Mouse (Mus musculus) limb, embryonic 12.5 days (tissue): ENCODE measurements around the gene Ggt5. TPM values are rescaled to one million over a fixed set of nuclear protein-coding genes. Genes with fewer than 3 reads are reported as not detected.

ENCODE experiments used
- ATAC-seq: fragments of 200-750 bp; cut with Nextera tagmentation; 2 replicates; pipeline ENCODE4 v1.8.0; 2017; ENCODE audit warnings: low read depth, moderate TSS enrichment; ENCODE audit not compliant: insufficient number of reproducible peaks, insufficient read depth, low FRiP score, low TSS enrichment
- H3K27ac ChIP-seq: fragments of 300-500 bp; sonication (generic); 2 replicates; pipeline ENCODE4 v1.5.1; 2016; ENCODE audit warnings: mild to moderate bottlenecking, moderate library complexity
- H3K27me3 ChIP-seq: fragments of 300-500 bp; sonication (generic); 2 replicates; pipeline ENCODE4 v1.6.1; 2016; ENCODE audit warnings: mild to moderate bottlenecking, moderate library complexity
- H3K36me3 ChIP-seq: fragments of 300-500 bp; sonication (generic); 2 replicates; pipeline ENCODE4 v1.6.1; 2016; ENCODE audit warnings: mild to moderate bottlenecking, moderate library complexity
- H3K4me1 ChIP-seq: fragments of 300-500 bp; sonication (generic); replicated peaks from 2 replicates; pipeline ENCODE4 v1.6.1; 2016
- H3K4me2 ChIP-seq: fragments of 300-500 bp; sonication (generic); 2 replicates; pipeline ENCODE4 v1.6.1; 2016; ENCODE audit warnings: mild to moderate bottlenecking, moderate library complexity
- H3K4me3 ChIP-seq: fragments of 300-500 bp; sonication (generic); replicated peaks from 2 replicates; pipeline ENCODE4 v1.5.1; 2016; ENCODE audit warnings: mild to moderate bottlenecking
- H3K9ac ChIP-seq: fragments of 300-500 bp; sonication (generic); replicated peaks from 2 replicates; pipeline ENCODE4 v1.6.1; 2016; ENCODE audit warnings: mild to moderate bottlenecking, moderate library complexity
- H3K9me3 ChIP-seq: fragments of 300-500 bp; sonication (generic); 2 replicates; pipeline ENCODE4 v1.6.1; 2016; ENCODE audit warnings: mild to moderate bottlenecking, moderate library complexity
- WGBS: fragments of 180-500 bp; shearing (Covaris S2); methylation state at CpG from one replicate; pipeline ENCODE4 v1.1.7; 2016; 5-methylcytosine and 5-hydroxymethylcytosine counted together
- polyA plus RNA-seq: library from polyadenylated mRNA; unstranded; fragments of >200 nt; fragmentation: Nextera tagmentation; extraction: Ambion mirVana; gene quantifications from 2 replicates; pipeline ENCODE4 v1.2.1, GENCODE M21; 2016

The Ggt5 gene
- polyA plus RNA-seq, 1 experiment from 2014 or later, result 1.1 TPM

DNA sequence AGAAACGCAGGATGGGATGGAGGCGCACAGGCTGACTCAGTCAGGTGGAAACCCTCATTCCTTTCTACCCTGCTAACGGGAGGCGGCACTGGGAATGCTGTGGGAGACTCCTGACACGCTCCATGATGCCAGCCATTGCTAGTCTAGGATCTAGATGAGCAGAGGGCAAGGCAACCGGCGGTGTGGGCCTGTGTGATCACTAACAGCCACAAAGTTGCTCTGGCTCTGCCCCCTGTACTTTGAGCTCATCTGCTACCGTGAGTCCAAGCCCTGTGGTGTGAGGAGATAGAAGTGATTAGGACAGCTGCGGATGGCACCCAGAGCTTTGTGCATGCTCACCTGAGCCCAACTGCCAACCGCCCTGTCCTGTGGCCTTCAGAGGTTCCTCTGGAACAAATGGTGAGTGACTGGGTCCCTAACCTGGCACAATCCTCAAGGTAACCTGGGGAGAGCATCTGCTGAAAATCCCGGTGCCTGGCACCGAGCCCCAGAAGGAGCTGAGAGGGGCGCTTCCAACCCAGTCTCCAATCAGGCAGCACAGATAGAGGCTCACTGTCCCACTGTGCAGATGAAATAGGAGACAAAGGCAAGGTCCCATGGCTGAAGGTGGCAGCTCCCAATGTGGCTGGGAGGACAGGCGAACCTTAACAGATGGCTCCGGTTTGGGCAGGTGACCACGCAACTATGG, 62.4 kb downstream of the Ggt5 start:
- peaks cover 99% of the 10 kb centered on the region for H3K36me3 ChIP-seq
- H3K4me2 ChIP-seq, result no peak overlapping the region
- WGBS, result 96% methylated on average over 16 of the region's 16 CpGs
- no peaks in the 10 kb centered on the region for H3K27me3 ChIP-seq
- no peaks in the 10 kb centered on the region for H3K9me3 ChIP-seq
- H3K9ac ChIP-seq, result no peak overlapping the region
- no peaks in the 10 kb centered on the region for H3K4me1 ChIP-seq
- no peak for ATAC-seq
- no peak overlapping the region for H3K4me3 ChIP-seq
- no peak overlapping the region for H3K27ac ChIP-seq

DNA sequence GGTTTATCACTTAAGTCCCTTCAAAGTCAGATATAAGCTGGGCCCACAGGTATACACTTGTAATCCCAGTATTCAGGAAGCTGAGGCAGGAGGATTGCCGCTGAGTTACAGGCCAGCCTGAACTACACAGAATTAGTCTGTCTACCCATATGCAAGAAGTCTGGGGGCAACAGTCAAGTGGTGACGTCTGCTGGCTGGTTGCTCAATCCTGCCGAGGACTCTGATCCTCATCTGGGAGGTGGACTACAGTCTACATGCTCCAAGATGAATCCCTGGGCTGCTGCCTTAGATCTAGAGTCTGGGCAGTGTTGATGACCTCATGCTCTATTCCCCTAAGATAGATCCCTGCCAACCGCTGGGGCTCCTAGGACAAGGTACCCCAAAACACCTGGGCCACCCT, 64.9 kb downstream of the Ggt5 start:
- ATAC-seq, result no peak
- Histone ChIP-seq H3K27ac (no peak overlapping the region), H3K27me3 (no peaks in the 10 kb centered on the region), H3K4me1 (no peaks in the 10 kb centered on the region), H3K9me3 (no peaks in the 10 kb centered on the region), H3K4me2 (no peak overlapping the region), H3K36me3 (peaks cover 99% of the 10 kb centered on the region), H3K9ac (no peak overlapping the region), H3K4me3 (no peak overlapping the region)
- 89% methylated on average over 4 of the region's 4 CpGs for WGBS

DNA sequence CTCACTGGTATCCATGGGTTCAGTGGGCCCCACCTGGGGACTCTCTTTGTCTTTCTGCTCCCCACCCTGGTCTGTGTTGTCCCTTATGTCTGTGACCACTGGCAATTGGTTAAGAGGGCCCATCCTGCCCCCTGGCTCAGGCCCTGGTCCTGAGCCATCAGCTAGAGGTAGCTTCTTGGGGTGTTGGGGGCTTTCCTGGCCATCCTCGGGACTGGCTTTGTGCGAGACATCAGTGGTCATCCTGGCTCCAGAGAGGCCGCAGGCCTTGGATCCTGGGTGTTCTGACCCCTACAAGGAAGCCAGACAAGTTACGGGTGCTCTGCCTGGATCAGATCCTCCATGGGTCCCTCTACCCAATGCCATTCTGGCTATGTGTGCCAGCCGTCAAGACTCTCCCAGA, 68.0 kb downstream of the Ggt5 start:
- Histone ChIP-seq H3K36me3 (peaks cover 90% of the 10 kb centered on the region), H3K4me3 (no peak overlapping the region), H3K27me3 (no peaks in the 10 kb centered on the region), H3K4me1 (no peaks in the 10 kb centered on the region), H3K9me3 (no peaks in the 10 kb centered on the region), H3K9ac (no peak overlapping the region), H3K4me2 (no peak overlapping the region), H3K27ac (no peak overlapping the region)
- ATAC-seq, result no peak
- WGBS, result 90% methylated on average over 5 of the region's 5 CpGs

DNA sequence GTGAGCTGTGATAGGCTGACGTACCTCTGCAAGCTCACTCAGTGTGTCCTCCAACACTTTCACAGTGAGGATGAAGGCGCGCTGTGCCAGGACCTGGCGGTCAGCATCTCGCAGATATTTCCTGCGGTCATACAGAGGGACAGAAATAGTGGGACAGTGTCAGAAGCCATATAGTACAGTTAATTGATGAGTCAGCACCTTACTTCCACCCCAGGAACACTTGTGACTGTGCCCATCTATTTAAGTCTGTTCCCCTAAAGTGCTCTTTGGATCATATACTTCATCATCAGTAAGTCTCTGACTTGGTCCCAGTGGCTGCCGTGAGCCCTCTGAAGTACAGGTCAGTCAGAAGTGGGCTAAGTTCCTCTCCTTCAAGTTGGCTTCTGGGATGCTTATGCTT, 68.6 kb downstream of the Ggt5 start:
- no peak for ATAC-seq
- no peak overlapping the region for H3K9ac ChIP-seq
- H3K4me3 ChIP-seq, result no peak overlapping the region
- H3K4me1 ChIP-seq, result no peaks in the 10 kb centered on the region
- H3K9me3 ChIP-seq, result no peaks in the 10 kb centered on the region
- no peak overlapping the region for H3K27ac ChIP-seq
- peaks cover 90% of the 10 kb centered on the region for H3K36me3 ChIP-seq
- WGBS, result over 99% methylated on average over 7 of the region's 7 CpGs
- no peaks in the 10 kb centered on the region for H3K27me3 ChIP-seq
- no peak overlapping the region for H3K4me2 ChIP-seq

DNA sequence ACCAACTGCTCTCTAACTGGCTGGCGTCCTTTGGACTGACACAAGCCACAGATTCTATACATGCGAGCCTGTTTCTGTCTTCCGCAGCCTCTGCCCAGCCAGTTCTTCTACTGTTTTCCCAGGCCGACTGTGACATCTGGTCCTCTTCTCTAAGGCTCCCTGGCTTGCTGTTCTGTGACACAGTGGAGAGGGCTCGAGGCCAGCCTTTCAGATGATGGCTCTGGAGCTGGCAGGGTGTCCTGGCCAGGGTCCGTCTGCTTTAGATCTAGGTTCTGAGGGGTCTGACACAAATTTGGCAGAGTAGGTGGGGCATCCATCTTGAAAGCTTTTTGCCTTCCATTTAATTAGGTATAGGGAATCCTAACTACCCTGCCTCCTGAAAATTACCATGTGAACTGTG, 72.2 kb downstream of the Ggt5 start:
- Histone ChIP-seq H3K4me3 (no peak overlapping the region), H3K27ac (no peak overlapping the region), H3K36me3 (peaks cover 74% of the 10 kb centered on the region), H3K9ac (no peak overlapping the region), H3K9me3 (no peaks in the 10 kb centered on the region), H3K4me1 (peaks cover 3% of the 10 kb centered on the region), H3K4me2 (no peak overlapping the region), H3K27me3 (peaks cover 1% of the 10 kb centered on the region; the same call in 1 of the 2 replicates)
- ATAC-seq, result no peak
- WGBS, result 92% methylated on average over 6 of the region's 6 CpGs

DNA sequence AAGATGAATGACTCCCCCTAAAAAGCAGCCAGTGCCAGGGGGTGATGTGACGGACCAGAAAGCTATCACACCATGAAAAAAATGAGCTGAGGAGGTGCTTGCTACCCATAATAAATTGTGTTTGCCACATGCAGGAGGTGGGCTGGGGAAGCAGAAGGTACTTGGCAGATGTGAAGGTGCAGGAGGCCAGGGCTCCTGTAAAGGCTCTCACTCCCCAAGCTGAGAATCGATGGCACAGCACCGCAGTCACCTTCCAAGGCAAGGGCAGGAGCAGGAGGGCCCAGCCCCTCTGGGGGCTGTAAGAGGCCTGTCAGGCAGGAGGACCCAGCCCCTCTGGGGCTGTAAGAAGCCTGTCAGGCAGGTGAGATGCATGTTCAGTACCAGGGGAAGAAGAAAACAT, 72.7 kb downstream of the Ggt5 start:
- H3K9me3 ChIP-seq, result no peaks in the 10 kb centered on the region
- H3K4me1 ChIP-seq, result peaks cover 8% of the 10 kb centered on the region
- no peak overlapping the region for H3K9ac ChIP-seq
- no peak overlapping the region for H3K4me2 ChIP-seq
- H3K27ac ChIP-seq, result no peak overlapping the region
- peaks cover 6% of the 10 kb centered on the region; the same call in 1 of the 2 replicates for H3K27me3 ChIP-seq
- 91% methylated on average over 3 of the region's 3 CpGs for WGBS
- ATAC-seq, result no peak
- no peak overlapping the region for H3K4me3 ChIP-seq
- peaks cover 69% of the 10 kb centered on the region for H3K36me3 ChIP-seq

GRCm38 (mm10) chr10:75662575-75662974, 73.4 kb downstream of the Ggt5 start:
- WGBS, result 89% methylated on average over 4 of the region's 4 CpGs
- Histone ChIP-seq H3K9me3 (no peaks in the 10 kb centered on the region), H3K36me3 (peaks cover 62% of the 10 kb centered on the region), H3K4me1 (peaks cover 11% of the 10 kb centered on the region), H3K27ac (no peak overlapping the region), H3K4me3 (no peak overlapping the region), H3K4me2 (no peak overlapping the region), H3K27me3 (peaks cover 7% of the 10 kb centered on the region; the same call in 1 of the 2 replicates), H3K9ac (no peak overlapping the region)
- no peak for ATAC-seq

- Histone ChIP-seq H3K9ac (no peak overlapping the region), H3K27ac (no peak overlapping the region), H3K4me3 (no peak overlapping the region), H3K9me3 (no peaks in the 10 kb centered on the region), H3K4me1 (peaks cover 15% of the 10 kb centered on the region), H3K27me3 (peaks cover 24% of the 10 kb centered on the region), H3K4me2 (no peak overlapping the region), H3K36me3 (peaks cover 52% of the 10 kb centered on the region)
- no peak for ATAC-seq
- 90% methylated on average over 6 of the region's 6 CpGs for WGBS
Observed at GRCm38 (mm10) chr10:75664673-75665270, 75.6 kb downstream of the Ggt5 start.

DNA sequence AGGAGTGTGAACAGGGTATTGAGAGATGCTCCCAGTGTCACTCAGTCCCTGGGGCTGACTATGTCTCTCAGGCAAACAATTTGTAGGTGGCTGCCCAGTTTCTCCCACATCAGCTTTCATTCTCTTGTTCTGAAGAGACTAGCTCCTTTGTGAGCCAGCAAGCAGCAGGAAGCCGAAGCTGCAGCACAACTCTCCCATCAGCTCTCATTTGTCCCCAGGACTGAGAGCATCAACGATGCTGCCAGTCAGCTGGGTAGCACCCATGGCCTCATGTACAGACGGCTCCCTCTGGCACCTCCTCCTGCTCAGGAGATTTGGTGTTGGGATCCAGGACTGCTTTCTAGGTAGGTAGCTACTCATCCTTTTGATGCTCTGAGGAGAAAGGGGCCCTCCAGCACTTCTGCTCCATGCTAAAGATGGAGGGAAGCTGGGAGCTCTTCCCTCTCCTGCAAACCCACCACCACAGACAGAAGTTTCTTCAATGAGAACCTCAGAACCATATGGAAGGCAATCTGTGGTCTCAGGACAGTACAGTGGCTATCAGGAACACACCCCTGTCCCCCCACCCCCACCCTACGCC, 77.4 kb downstream of the Ggt5 start:
- H3K27ac ChIP-seq, result no peak overlapping the region
- peaks cover 15% of the 10 kb centered on the region for H3K4me1 ChIP-seq
- H3K9me3 ChIP-seq, result no peaks in the 10 kb centered on the region
- H3K4me2 ChIP-seq, result peak overlapping the region; percentile 99
- no peak for ATAC-seq
- H3K27me3 ChIP-seq, result peaks cover 24% of the 10 kb centered on the region
- H3K36me3 ChIP-seq, result peaks cover 57% of the 10 kb centered on the region
- WGBS, result 34% methylated on average over 4 of the region's 4 CpGs
- H3K9ac ChIP-seq, result peak overlapping the region; percentile 74
- peak overlapping the region; percentile 67 for H3K4me3 ChIP-seq
